Mouse (Mus musculus) limb, embryonic 14.5 days (tissue): ENCODE measurements around the gene Gm43720. TPM values are rescaled to one million over a fixed set of nuclear protein-coding genes. Genes with fewer than 3 reads are reported as not detected.

Source experiments
- polyA plus RNA-seq, 2 experiments: library from polyadenylated mRNA; depleted of rRNA in 1 of 2; stranded (reverse) in 1 of 2; unstranded in 1 of 2; fragments of >200 nt; fragmentation: Nextera tagmentation in 1 of 2; extraction: Ambion mirVana in 1 of 2; gene quantifications; 2 replicates each; pipeline versions ENCODE4 v1.2.1 to v1.2.3; 2012 to 2014

The Gm43720 gene
- polyA plus RNA-seq, 2 experiments: 0.15 to 0.18 TPM

Other genes with a start within 250 kb of the Gm43720 start
- not detected in 2 replicates for gene Smok3c, start 226.8 kb downstream of the Gm43720 start, polyA plus RNA-seq (2012; rRNA removed)
- gene Smok3c, start 226.8 kb downstream of the Gm43720 start, polyA plus RNA-seq (2014; fragmentation: Nextera tagmentation; extraction: Ambion mirVana): not detected in 2 replicates
- 8.5 and 9.8 TPM in 2 replicates for gene Zkscan1, start 194.9 kb downstream of the Gm43720 start, polyA plus RNA-seq (2012; rRNA removed)
- gene Zkscan1, start 194.9 kb downstream of the Gm43720 start, polyA plus RNA-seq (2014; fragmentation: Nextera tagmentation; extraction: Ambion mirVana): 25.3 and 25.4 TPM in 2 replicates
- gene Zscan21, start 163.1 kb downstream of the Gm43720 start, polyA plus RNA-seq (2012; rRNA removed): 31.5 and 38.3 TPM in 2 replicates
- 59.8 and 70.0 TPM in 2 replicates for gene Zscan21, start 163.1 kb downstream of the Gm43720 start, polyA plus RNA-seq (2014; fragmentation: Nextera tagmentation; extraction: Ambion mirVana)
- 5.1 and 5.2 TPM in 2 replicates for gene Zfp113, start 124.2 kb downstream of the Gm43720 start, polyA plus RNA-seq (2012; rRNA removed)
- 11.3 and 12.6 TPM in 2 replicates for gene Zfp113, start 124.2 kb downstream of the Gm43720 start, polyA plus RNA-seq (2014; fragmentation: Nextera tagmentation; extraction: Ambion mirVana)
- gene Cops6, start 118.9 kb downstream of the Gm43720 start, polyA plus RNA-seq (2012; rRNA removed): 141 and 149 TPM in 2 replicates
- gene Cops6, start 118.9 kb downstream of the Gm43720 start, polyA plus RNA-seq (2014; fragmentation: Nextera tagmentation; extraction: Ambion mirVana): 262 and 267 TPM in 2 replicates
- 73.4 and 107 TPM in 2 replicates for gene Ap4m1, start 108.0 kb downstream of the Gm43720 start, polyA plus RNA-seq (2012; rRNA removed)
- 18.6 and 19.9 TPM in 2 replicates for gene Ap4m1, start 108.0 kb downstream of the Gm43720 start, polyA plus RNA-seq (2014; fragmentation: Nextera tagmentation; extraction: Ambion mirVana)
- 136 and 149 TPM in 2 replicates for gene Mcm7, start 107.5 kb downstream of the Gm43720 start, polyA plus RNA-seq (2012; rRNA removed)
- 144 and 152 TPM in 2 replicates for gene Mcm7, start 107.5 kb downstream of the Gm43720 start, polyA plus RNA-seq (2014; fragmentation: Nextera tagmentation; extraction: Ambion mirVana)
- 90.0 and 109 TPM in 2 replicates for gene Taf6, start 92.5 kb downstream of the Gm43720 start, polyA plus RNA-seq (2012; rRNA removed)
- gene Taf6, start 92.5 kb downstream of the Gm43720 start, polyA plus RNA-seq (2014; fragmentation: Nextera tagmentation; extraction: Ambion mirVana): 75.6 and 86.0 TPM in 2 replicates
- 35.8 and 50.6 TPM in 2 replicates for gene Cnpy4, start 92.5 kb downstream of the Gm43720 start, polyA plus RNA-seq (2012; rRNA removed)
- 60.7 and 65.7 TPM in 2 replicates for gene Cnpy4, start 92.5 kb downstream of the Gm43720 start, polyA plus RNA-seq (2014; fragmentation: Nextera tagmentation; extraction: Ambion mirVana)
- gene Mblac1, start 85.6 kb downstream of the Gm43720 start, polyA plus RNA-seq (2012; rRNA removed): 6.9 and 7.5 TPM in 2 replicates
- gene Mblac1, start 85.6 kb downstream of the Gm43720 start, polyA plus RNA-seq (2014; fragmentation: Nextera tagmentation; extraction: Ambion mirVana): 8.3 and 8.8 TPM in 2 replicates
- not detected in 2 replicates for gene Nxpe5, start 54.1 kb downstream of the Gm43720 start, polyA plus RNA-seq (2012; rRNA removed)
- not detected in 2 replicates for gene Nxpe5, start 54.1 kb downstream of the Gm43720 start, polyA plus RNA-seq (2014; fragmentation: Nextera tagmentation; extraction: Ambion mirVana)
- gene Lamtor4, start 24.5 kb downstream of the Gm43720 start, polyA plus RNA-seq (2012; rRNA removed): 104 and 110 TPM in 2 replicates
- 64.6 and 68.5 TPM in 2 replicates for gene Lamtor4, start 24.5 kb downstream of the Gm43720 start, polyA plus RNA-seq (2014; fragmentation: Nextera tagmentation; extraction: Ambion mirVana)
- gene BC037034, start 15.9 kb downstream of the Gm43720 start, polyA plus RNA-seq (2012; rRNA removed): 81.0 and 102 TPM in 2 replicates
- 5.2 and 7.6 TPM in 2 replicates for gene BC037034, start 15.9 kb downstream of the Gm43720 start, polyA plus RNA-seq (2014; fragmentation: Nextera tagmentation; extraction: Ambion mirVana)
- gene Gal3st4, start 7.1 kb downstream of the Gm43720 start, polyA plus RNA-seq (2012; rRNA removed): 1.9 and 3.2 TPM in 2 replicates
- gene Gal3st4, start 7.1 kb downstream of the Gm43720 start, polyA plus RNA-seq (2014; fragmentation: Nextera tagmentation; extraction: Ambion mirVana): 3.7 and 3.8 TPM in 2 replicates
- gene Gpc2, start within 50 bp of the Gm43720 start, polyA plus RNA-seq (2012; rRNA removed): 183 and 277 TPM in 2 replicates
- 6.4 and 7.2 TPM in 2 replicates for gene Gpc2, start within 50 bp of the Gm43720 start, polyA plus RNA-seq (2014; fragmentation: Nextera tagmentation; extraction: Ambion mirVana)
- gene Stag3, start 282 bp upstream of the Gm43720 start, polyA plus RNA-seq (2012; rRNA removed): 18.8 and 25.3 TPM in 2 replicates
- 5.6 TPM in 2 replicates for gene Stag3, start 282 bp upstream of the Gm43720 start, polyA plus RNA-seq (2014; fragmentation: Nextera tagmentation; extraction: Ambion mirVana)
- gene Pvrig, start 62.0 kb upstream of the Gm43720 start, polyA plus RNA-seq (2012; rRNA removed): 0.06 and 0.09 TPM in 2 replicates
- 0.18 TPM in 2 replicates for gene Pvrig, start 62.0 kb upstream of the Gm43720 start, polyA plus RNA-seq (2014; fragmentation: Nextera tagmentation; extraction: Ambion mirVana)
- 17.4 and 21.4 TPM in 2 replicates for gene Zfp157, start 161.5 kb upstream of the Gm43720 start, polyA plus RNA-seq (2012; rRNA removed)
- 40.4 and 42.9 TPM in 2 replicates for gene Zfp157, start 161.5 kb upstream of the Gm43720 start, polyA plus RNA-seq (2014; fragmentation: Nextera tagmentation; extraction: Ambion mirVana)